Mouse (Mus musculus): ENCODE measurements around the gene Shc4.

DNA sequence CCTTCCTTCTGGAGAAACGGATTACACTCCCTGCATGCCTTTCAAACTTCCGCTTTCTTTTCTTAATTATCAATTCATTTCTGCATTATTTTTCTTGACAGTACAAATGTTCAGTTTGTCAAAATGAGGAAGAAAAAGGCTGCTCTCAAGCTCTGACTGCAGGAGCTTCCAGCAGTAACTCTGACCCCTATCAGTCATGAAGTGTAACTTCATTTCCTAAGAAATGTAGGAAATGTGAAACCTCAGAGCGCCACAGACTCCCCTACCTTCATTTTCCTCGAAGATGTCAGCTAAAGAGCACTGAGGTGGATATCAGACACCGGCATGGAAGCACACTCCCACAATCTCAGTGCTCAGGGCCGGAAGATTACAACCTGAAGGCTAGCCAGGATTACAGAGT, 129.9 kb downstream of the Shc4 start:
- TF ChIP-seq CTCF (conservative IDR thresholded peaks at IDR 0.05; ENCODE audit: low read length) (no peak), POU5F1 (IDR thresholded peaks at IDR 0.05; ENCODE audit: borderline replicate concordance, low read length) (no peak)
